Mouse (Mus musculus) lung, postnatal 36 days (tissue): ENCODE measurements around the gene Elovl7.
A peak's percentile ranks its signal among the peaks of the same experiment; 100 is the strongest.

Source experiments
- DNase-seq: peaks from one replicate; pipeline ENCODE4 v3.0.0; 2022; ENCODE audit warnings: mixed read lengths

Gene Elovl7

DNA sequence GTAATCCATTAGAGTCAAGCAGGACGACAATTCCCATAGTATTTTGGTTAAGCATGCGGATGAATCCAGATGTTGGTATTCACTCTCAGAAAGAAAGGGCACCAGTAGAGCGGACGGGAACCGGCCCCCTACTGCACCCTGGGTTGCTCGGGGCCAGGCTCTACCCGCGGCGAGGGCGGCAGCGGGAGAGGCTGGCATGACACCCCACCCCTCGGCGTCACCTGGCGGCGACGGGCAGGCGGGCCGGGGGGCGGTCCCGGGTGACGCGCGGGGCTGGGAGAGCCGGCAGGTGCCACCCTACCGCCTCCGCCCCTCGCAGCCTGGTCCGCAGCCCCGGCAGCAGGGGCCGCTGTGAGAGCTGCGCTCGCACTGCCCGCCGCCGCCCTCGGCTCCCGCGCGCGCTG is at the start of gene Elovl7:
Gene Elovl7, plus strand, starts transcription at position 324 of the 404 bp plus-strand sequence.
- peak; percentile 86 for DNase-seq

DNA sequence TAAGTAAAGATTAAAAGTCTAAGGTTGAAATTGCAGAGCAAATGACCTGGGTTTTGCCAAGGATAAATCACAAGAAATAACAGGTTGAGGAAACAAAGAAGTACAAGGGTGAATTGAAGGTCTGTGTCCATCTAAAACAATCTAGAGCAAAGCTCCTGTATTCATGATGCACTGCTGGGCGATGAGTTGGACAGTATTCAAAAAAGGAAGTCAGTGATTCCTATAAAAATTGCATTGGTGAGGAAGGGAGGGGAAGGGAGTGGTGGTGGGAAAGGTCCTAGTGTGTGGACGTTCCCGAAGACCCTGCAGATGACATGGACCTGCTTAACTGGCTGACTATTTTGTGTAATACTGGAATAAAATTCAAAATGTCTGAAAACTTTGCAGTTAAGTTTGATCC is 49.6 kb upstream of the Elovl7 start:
- no peak for DNase-seq

DNA sequence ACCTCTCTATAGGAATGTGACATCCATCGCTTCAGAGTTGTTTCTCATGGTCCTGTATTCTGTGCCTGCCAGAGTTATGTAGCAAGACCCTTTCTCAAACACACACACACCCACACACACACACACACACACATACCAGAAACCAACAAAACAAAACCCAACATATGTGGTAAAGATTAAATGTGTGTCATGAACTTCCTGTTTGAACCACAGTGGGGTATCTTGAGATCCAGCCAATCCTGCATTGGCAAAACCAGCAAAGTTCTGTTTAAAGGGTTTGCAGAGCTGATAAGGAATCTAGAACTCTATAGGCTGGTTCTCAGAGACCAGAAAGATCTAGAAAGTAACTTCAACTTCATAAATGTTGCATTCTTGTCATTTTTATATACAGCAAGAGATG is 44.2 kb upstream of the Elovl7 start:
- DNase-seq: no peak

DNA sequence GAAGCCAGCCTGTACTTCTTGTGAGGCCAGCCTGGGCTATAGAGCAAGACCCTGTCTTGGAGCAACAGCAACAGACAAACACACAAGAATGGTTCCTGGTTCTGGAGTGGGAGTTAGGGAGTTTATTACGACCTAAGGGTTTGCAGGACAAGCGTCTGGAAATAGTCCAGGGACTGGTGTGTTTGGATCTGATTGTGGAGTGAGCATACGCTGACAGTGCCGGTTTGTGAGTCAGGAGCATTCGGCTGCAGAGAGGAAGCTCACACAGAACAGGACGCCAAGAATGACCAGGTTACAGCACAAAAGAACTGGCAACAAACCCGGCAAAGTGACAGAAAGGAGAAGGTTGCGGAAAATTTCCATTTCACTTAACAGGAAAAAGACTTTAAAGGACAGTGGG is 43.7 kb upstream of the Elovl7 start:
- no peak for DNase-seq

DNA sequence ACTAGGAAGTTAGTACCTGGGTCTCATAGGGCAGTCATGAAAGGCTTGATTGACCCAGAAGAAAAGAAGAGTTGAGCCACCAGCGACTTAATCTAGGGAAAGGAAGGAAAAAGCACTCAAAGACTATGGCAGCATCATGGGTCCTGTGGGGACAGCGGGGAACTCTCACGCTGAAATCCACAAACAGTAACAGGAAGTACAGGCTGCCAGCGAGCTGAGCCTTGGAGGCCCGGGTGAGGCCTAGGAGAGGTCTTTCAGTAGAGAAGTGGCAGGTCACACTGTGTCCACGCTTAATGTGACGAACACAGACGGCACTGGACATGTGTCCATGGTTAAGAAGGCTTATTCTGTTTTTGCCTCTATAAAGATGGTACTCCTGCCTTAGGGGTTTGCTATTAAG is 34.6 kb upstream of the Elovl7 start:
- DNase-seq: no peak

DNA sequence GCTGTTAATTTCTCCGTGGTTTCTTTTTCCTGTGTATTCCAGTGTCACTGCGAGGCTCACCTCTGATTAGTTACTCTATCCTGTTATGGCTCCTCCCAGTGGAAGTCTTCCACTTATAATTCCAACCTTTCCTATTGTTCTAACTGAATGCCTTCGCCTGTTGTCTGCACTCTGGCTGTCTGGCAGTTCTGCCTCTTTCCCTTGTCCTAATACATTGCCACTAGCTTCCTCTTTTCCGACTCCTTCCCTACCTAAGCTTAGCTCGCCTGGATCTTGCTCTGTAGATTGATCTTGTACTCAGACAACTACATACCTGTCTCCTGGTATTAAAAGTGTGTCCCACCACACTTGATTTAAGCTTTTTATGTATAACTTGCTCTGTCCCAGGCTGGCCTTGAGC is 33.4 kb upstream of the Elovl7 start:
- DNase-seq: no peak

DNA sequence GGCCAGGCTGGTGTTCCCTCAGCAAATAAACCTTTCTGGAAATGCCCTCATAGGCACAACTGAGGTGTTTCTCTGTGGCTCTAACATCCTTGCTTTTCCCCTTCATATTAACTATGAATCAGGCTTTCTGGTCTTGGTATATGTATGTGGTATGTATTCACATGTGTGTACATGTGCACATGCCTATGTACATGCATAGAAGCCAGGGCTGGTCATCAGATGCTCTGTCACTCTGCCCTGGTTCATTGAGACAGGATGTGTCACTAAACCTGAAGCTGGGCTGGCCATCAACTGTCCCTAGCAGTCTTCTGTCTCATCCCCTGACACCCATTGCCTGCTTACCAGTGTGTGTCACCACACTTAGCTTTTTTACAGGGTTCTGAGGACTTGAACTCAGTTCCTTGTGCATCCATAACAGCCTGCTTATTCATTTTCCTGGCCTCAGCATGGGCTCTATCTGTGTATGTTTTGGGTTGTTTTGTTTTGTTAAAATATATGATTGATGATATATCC is 29.4 kb upstream of the Elovl7 start:
- DNase-seq: no peak

DNA sequence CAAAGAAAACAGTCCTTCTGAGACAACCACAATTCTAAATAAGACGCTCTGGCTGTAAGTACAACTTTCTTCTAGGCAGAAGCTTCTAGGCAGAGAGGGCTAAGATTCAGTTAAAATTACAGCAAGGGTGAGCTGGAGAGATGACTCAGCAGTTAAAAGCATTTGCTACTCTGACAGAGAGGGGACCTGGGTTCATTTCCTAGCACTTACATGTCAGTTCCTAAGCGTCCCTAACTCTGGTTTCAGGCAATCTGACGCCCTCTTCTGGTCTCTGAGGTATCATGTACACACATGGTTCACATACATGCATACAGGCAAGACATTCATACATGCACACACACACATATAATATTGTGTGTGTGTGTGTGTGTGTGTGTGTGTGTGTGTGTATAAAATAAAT is 28.7 kb upstream of the Elovl7 start:
- no peak for DNase-seq

DNA sequence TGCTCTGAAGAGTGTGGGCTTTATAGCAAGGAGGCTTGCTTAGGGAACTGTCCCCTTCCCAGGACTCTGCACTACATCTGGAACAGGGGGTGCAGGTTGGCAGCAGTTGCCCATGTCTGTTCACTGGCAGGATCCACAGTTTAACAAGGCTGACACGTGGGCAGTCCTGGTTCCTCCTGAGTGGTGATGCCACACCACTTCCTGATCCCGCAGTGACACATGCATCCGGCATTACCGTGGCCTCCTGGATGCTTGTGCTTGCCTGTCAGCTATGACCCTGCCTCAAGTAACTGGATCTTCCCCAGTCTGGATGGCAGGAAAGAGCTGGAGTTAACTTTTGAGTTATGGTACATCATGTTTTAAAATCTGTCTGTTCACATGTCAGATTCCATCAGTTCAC is 26.2 kb upstream of the Elovl7 start:
- no peak for DNase-seq

DNA sequence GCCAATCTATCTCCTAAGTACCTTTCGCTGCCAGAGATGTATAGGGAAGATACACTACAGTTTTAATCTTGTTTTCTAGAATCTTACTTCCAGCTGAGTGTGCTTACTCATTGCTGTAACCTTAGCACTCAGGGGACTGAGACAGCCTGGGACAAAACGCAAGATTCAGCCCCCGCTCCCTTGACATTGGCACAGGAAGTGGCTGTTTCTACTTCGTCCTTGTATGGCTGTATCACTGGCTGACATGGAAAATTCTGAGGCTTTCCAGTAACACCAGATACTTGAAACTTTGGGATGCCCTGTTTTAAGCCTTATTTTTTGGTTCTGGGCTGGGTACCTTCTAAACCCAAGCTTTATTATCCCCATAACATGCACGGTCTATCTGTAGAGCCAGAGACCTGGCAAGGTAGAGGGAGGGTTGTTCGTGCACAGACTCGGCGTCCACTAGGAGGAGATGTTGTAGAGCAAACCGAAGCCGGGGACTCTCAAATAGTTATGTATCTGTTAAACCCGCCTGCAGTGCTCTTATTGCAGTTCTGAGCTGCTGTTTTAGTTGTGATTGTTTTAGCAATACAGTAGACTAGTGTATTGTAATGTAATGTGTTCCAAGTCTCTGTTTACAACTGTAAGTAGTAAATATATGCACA is 23.0 kb upstream of the Elovl7 start:
- DNase-seq: peak; percentile 74

DNA sequence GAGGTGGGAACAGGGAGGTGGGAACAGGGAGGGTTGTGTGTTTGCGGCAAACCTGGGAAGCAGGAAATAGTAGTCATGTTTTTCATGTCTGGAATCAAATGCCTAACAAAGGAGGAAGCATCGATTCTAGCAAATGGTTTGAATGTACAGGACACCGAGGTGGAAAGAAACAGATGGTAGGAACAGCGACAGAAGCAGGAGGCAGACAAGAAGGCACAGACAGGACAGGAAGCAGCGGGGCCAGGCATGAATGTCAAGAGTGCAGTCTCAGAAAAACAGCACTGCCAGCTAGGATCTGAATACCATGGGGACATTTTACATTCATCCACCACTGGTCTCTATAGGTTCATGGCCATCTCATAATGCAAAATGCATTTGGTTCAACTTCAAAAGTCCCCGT is 18.7 kb upstream of the Elovl7 start:
- DNase-seq: no peak

DNA sequence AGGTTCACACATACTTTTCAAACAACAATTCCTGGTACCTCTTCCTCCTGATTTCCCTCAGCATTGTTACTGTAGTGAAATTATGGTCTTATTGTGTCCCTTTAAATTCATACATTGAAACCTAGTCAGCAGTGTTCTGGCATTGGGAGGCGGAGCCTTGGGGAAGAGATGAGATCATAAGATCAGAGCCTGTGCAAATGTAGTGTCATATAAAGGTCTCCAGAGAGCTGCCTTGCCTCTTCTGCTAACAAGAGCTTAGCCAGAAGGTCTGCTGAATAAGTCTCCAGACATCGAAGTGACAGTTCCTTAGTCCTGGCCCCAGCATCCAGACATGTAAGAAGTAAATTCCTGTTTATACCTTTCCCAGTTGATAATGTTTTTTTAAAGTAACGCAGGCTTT is 9.3 kb upstream of the Elovl7 start:
- DNase-seq: no peak

DNA sequence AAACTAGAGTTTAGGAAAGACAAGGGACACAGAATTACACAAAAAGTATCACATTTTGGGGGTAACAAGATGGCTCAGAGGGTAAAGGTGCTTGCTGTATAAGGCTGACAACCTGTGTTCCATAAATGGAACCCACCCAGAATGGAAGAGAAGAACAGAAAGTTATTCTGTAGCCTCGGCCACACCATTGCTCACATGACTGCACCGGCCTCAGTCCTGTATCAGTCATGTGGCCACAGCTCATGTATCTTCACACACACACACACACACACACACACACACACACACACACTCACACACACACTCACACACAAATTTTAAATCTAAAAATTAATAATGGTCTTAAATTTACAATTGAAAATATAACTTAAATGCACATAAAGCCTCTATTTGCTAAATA is 6.8 kb upstream of the Elovl7 start:
- no peak for DNase-seq

DNA sequence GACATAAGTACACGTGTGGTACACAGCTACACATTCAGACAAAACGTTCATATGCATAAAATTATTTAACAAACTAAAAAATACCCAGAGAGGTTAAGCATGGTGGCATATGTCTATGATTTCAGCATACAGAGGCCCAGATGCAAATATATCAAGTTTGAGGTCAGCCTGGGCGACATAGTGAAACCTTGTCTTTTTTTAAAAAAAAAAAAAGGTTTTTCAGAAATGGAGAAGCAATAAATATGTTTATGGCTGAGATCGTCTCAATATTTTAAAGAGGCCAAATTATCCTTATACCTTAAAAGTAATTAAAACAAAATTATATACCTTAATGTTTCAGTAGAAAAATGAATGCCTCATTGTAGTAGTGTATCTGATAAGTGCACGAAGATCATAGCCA is 6.1 kb upstream of the Elovl7 start:
- no peak for DNase-seq

DNA sequence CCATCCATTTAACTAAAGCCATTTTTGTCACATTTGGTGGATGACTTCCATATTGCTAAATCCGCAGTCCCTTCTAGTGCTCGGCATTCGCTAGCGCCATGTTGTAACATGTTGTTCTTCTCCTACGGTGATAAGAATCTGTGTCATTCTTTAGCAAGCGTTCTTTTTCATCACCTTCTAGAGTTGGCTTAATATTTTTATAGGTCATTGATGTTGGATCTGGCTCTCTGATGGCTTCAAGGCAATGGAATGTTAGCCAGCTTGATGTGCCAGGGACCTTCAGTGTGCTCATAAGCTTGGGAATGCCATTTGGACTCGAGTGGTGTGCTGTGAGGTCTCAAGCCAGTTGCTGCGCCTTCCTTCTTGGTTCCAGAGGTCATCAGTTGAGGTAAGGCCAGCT is 3.2 kb upstream of the Elovl7 start:
- DNase-seq: no peak

DNA sequence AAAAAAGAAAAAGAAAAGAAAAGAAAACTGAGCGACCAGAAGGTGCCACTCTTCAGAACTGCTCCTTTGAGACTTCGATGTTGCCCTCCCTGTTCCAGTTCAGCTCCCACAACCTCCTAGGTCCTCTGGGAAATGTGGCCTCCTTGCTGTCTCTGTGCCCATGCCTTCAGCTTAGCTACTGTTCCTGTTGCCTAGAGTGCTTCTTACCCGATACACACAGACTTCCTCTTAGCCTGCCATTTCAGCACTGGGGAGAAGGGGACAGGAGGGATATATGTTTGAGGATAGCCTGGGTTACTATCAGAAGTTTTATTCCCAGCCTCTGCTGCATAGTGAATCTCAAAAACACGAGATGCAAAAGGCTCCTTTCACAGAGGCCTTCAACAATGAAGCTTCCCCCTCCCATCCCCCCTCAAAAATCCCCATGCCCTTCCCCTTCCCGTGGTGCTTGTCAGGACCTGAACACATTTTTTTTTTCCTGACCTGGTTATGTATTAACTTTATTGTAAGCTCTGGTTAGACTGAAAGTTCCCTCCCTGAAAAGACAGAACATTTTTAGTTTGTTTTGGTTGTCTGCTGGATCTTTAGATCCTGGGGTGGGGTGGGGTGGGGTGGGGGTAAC is 1.7 kb upstream of the Elovl7 start:
- no peak for DNase-seq

DNA sequence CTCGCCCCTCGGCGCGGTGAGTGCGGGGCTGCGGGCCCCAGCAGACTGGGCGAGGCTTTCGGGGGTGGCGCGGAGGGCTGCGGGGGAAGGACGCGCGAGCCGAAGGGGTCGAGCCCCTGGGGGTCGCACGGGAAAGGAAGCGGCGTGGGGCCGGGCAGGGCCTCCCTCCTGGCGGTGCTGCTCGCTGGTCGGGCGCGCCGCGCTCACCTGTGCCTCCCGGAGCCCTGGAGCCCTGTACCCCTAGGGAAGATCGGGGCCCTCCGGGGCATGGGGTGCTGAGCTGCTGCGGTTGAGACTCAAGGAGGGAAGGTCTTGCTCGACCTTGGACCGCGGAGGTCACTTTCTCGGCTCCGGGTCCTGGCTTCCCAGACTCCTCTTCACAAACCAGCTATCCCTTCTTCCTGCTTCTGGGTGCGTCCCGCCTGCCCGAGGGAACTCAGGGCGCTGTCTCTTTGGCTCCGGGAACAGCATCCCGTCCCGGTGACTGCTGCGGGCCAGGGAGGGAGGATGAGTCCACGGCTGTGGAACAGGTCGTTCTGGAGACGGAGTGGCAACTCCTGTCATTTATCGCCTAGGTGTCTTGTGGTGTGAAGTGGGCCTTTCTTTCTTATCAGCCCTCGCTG is 392 bp downstream of the Elovl7 start:
- peak; percentile 16 for DNase-seq

DNA sequence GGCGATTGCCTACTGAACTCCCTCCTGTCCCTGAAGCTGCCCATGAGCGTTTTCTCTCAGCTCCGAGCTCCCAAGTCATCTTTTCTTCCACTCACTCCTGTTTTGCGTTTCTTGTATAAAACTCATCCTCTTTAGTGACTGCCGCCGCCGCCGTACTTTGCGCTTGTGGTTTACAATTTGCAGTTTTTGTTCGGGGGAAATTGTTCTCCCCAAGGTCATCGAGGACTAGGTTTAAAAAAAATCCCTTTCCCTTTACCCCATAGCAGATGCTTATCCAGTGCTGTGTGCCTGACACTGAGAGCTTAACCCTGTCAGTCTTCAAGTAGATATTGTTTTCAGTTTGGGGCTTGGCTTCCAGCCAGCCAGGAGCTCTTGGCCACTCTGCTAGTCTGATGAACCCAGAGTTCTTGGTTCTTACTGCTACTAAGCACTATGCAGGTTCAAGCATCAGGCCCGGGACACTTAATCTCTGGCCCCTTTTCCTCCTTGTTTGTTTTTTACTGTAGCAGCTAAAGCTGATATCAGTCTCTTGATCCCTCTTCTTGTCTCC is 1.1 kb downstream of the Elovl7 start:
- no peak for DNase-seq

DNA sequence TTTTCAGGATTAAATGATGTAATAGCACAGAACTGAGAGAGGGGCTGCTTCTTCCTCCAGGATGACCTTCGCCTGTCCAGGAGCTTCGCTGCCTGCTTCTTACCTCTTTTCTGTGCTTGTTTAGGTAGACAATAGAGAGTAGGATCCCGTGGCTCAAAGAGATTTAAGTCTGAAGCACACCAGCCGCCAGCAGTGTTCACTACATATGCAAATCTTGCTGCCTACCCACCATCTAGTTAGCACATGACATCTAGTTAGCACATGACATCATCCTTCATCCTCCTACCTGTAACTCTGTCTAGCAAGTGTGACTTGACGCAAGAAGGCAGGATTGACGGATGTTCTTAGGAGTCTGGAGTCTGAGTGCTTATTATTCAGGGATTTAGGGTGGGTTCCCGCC is 5.6 kb downstream of the Elovl7 start:
- DNase-seq: no peak

DNA sequence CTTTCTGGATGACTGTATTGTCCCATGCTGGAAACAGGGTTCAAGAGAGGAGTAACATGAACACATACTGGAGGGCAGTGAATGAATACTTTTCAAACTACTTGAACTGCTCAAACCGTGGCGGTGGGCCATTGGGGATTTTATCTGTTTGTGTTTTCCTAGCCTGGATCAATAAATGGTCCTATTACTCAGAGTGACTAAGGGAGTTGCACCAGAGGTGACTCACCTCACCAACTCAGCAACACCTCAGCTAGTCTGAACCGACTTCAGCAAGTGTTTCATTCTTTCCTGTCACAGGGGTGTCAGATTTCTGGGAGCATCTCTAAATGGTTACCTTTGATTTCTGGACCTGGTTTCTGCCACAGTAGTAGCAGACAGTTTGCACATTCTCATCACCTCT is 15.0 kb downstream of the Elovl7 start:
- no peak for DNase-seq

DNA sequence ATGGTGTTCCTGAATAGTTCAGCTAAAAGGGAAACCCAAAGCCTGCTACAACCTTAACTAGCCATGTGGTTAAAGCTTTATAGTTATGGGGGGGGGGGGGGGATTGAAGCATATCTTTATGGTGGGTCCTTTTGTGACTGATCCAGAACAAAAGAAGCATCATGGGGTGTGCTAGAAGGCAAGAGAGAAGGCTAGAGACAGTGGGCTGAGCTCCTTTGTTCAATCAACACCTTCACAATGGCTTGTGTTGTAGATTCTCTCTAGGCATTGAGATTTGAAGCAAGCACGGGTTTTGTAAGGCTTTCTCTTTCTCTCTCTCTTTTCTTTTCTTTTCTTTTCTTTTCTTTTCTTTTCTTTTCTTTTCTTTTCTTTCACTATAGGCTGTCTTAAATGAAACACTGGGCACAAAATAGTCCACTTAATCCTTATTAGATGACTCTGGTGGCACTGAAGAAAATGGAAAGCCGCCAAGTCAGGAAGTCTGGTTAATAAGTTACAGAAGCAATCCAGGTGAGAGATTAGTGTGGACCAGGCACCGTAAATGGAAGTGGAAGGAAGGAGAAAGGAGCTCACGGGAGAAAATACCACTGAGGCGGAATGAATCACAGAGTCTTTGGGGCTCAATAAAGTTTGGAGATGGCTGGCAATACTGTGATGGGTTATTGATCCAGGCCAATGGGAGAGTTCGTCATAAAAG is 15.6 kb downstream of the Elovl7 start:
- peak; percentile 54 for DNase-seq

DNA sequence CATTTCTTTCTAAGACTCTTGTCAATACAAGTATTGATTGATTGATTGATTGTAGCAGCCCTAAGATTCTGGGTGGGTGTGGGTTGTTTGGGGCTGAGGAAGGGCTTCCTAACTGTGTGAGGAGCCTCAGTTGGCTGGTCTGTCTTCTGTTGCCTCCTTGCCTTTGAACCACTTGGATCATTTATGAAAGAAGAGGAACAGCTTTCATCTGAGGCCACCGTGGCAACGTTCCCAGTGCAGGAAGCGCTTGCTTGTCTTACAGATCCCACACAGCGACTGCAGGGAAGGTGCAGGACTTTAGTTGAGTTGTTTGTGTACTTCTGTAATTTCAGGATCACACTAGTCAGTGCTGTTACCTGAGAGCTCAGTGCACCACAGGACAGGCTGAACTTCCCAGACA is 25.8 kb downstream of the Elovl7 start:
- DNase-seq: no peak

DNA sequence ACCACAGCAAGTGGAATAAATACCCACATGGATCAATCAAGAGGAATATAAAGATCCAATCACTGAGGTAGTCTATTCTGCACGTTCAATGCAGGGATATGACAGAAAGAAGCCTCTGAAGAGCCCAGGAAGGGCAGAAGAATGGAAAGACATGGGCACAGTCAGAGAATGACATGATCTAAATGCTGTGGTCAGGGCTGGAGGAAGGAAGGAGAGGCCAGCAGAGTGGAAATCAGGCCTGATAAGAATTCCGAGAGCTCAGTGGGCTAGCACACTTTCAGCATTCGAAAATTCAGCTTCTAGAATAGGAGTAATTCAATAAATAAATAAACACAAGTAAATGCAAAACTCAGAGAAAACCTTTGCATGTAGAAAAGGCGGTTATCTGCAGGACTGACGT is 27.5 kb downstream of the Elovl7 start:
- DNase-seq: no peak
